12 mouse cellular contexts compared by ENCODE assay signal in genomic region chr3:126245834-126246233, GRCm38 (mm10).
"Had no signal": no experiment of that assay in that cellular context is flagged by ENCODE, and none has a peak within 500 bp of the region (broad histone marks: within the 10 kb centered on the region; RNA-seq: fewer than 3 reads in every experiment).

No protein-coding gene starts in this region.

- ATAC-seq: midbrain, embryonic 16.5 days had no signal

- DNase-seq: lung, adult 18-20 months; lung, embryonic 14.5 days; lung, postnatal 10 days; lung, postnatal 4 days; midbrain, embryonic 14.5 days; retina, postnatal 1 day; right cerebral cortex, postnatal 14 days; spleen, adult 18-20 months; thymus, adult 18-20 months; thymus, postnatal 14 days; thymus, postnatal 36 days had no signal
